Comparison of ENCODE assay signal across 7 mouse cellular contexts in the genomic region with DNA sequence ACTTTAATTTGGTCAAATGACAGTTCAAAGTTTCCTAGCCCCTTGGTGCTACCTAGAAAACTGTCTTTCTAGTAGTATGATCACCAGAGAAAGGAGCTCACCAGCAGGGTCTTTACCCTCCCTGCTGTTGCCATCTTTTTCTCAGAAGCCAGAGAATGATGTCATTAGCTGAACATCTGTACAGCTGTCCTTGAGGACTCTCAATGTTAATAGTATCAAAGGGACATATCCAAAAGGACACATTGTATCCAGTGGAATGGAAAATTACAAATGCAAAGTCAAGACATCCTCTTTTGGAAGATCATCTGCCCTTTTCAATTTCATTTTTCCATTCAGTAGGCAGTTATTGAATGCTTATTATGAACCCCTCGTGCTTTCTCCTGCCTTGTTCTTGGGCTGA.
"Had no signal": no experiment of that assay in that cellular context is flagged by ENCODE, and none has a peak within 500 bp of the region (broad histone marks: within the 10 kb centered on the region; RNA-seq: fewer than 3 reads in every experiment).

No protein-coding gene starts in this region.

- DNase-seq: heart, postnatal 14 days; heart, postnatal 36 days; heart, postnatal 4 days; kidney, adult 11 months; kidney, adult 18-20 months; layer of hippocampus, adult 9-11 months; layer of hippocampus, postnatal 36 days had no signal
